Mouse (Mus musculus) erythroblast, adult 5-6 weeks (primary cell): ENCODE measurements around the gene Nck2. TPM values are rescaled to one million over a fixed set of nuclear protein-coding genes. Genes with fewer than 3 reads are reported as not detected.
"Not testable (repeated sequence)": the region's sequence is repeated elsewhere in the genome, so short reads cannot be mapped to it uniquely, and the experiment has no call there.

Experiments
- ATAC-seq: replicated peaks from 2 replicates; pipeline ENCODE4 v1.8.0; 2016; ENCODE audit warnings: moderate number of reproducible peaks, mild to moderate bottlenecking, moderate TSS enrichment, inconsistent platforms; ENCODE audit not compliant: poor library complexity, low FRiP score, severe bottlenecking
- total RNA-seq, 2 experiments: library from RNA; stranded (forward) in 1 of 2; stranded (reverse) in 1 of 2; fragments of 150-400 nt in 1 of 2; fragments of 200-764, 138-1000 nt in 1 of 2; gene quantifications; 2 replicates each; pipeline versions ENCODE4 v1.2.3 to v1.2.4; 2015 to 2017; ENCODE audit warnings: low replicate concordance in 2 of 2

Nck2 gene
- total RNA-seq, 2 experiments from 2014 or later, result 0.77 to 2.4 TPM

DNA sequence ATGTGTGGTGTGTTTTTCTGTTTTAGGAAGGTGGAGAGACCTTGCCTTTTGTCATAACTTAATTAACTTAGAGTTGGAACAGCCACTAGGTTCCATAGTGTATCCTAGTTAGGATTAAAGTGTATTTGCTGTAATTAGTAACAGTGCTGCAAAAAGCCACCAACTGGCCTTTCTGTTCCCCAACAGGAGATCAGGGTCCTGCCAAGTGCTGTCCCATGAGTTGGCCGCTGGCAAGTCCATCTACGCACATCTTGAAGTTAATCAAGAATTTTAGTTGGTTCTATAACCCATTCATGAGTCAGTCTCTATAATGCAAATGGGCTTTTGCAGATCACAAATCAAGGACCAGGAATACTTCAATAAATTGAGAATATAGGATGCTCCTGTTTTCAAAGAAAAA is 83.9 kb downstream of the Nck2 start:
- no peak for ATAC-seq

- ATAC-seq, result no peak
Measured at GRCm38 (mm10) chr1:43529086-43529485, 84.7 kb downstream of the Nck2 start.

- no peak for ATAC-seq
Measured at GRCm38 (mm10) chr1:43530295-43531020, 86.1 kb downstream of the Nck2 start.

DNA sequence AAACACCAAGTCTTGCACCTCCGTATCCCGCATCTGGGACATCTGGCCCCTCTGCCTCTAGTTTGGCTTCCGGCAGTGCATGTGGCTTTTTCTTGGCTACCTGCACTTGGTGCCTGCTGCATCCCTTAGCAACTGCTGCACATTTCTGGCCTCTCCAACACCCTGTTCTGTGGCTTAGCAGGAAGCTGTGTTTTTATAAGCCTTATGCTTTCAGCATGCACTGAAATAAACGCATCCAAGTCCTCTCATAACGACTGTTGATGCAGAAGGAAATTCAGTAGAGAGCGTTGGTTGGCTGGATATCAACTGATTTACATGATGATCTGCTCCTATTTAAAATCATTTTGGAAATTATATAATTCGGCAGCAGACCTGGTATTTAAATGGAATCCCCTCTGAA is 86.9 kb downstream of the Nck2 start:
- ATAC-seq, result no peak

- ATAC-seq, result no peak
Measured at GRCm38 (mm10) chr1:43532279-43532678, 87.9 kb downstream of the Nck2 start.

DNA sequence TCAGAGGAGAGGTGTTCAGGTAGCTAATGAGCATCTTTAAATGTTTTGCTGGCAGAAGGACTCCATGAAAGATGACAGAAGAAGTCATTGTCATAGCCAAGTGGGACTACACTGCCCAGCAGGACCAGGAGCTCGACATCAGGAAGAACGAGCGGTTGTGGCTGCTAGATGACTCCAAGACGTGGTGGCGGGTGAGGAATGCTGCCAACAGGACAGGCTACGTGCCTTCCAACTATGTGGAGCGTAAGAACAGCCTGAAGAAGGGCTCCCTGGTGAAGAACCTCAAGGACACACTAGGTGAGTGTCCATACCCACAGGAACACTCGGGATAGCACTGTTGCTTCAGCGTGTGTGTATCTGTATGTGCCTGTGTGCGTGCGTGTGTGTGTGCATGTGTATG is 89.1 kb downstream of the Nck2 start:
- ATAC-seq, result 0 out of 2 replicates have a peak, but pooled peaks have one; percentile 19

DNA sequence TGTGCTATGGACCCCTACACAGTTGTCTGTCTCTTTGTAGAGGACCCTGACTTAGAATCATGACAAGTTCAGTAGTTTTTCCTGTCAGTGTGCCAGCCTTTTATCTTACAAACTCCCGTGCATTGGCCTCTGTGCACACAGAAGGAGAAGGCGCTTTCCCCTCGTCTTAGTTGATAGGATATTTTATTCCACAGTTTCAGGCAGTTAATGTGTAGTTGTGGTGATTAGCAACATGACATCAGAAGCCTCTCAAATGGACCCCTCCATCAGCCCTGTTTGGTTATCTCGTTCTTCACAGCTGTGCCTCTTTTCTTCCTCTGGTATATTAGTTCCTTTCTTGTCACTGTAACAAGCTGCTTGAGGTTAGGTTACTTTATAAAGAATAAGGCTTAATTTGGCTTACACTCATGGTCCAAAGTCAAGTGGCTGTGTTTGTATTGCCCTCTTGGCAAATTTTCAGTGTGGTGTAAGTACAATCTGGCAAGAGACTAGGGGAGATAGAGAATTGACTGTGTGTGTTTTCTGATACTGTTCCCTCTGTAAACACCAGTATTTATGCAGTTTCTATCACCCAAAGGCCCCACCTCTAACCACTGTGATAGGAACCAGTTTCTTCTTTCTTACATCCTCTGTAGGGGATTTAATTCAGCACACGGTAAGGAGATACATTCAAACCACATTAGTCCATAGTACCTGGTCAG is 89.8 kb downstream of the Nck2 start:
- ATAC-seq, result no peak

DNA sequence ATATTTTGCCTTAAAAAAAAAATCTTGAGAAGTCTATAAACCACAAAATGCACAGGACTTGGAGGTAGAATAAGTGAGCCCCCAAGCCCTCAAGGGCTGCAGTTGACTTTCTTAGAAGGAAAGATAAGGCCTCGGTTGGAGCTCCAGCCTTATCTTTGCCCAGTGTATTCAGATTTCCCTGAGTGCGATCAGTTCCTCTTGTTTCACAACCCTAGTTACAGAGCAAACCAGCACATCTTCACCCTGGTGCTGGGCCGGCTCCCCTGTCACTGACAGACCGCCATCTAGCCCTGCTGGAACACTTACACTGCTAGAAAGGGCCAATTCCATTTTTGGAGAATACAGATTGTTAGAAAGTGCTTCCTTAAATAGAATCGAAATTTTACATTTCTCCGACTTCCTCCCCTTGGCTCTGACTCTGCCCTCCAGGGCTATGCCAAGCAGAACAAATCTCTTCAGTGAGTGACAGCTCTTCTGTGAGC is 91.2 kb downstream of the Nck2 start:
- ATAC-seq, result no peak

- no peak for ATAC-seq
Measured at GRCm38 (mm10) chr1:43536266-43536665, 91.9 kb downstream of the Nck2 start.

- ATAC-seq, result no peak
Measured at GRCm38 (mm10) chr1:43537021-43537420, 92.6 kb downstream of the Nck2 start.

- ATAC-seq, result no peak
Measured at GRCm38 (mm10) chr1:43537496-43537895, 93.1 kb downstream of the Nck2 start.

DNA sequence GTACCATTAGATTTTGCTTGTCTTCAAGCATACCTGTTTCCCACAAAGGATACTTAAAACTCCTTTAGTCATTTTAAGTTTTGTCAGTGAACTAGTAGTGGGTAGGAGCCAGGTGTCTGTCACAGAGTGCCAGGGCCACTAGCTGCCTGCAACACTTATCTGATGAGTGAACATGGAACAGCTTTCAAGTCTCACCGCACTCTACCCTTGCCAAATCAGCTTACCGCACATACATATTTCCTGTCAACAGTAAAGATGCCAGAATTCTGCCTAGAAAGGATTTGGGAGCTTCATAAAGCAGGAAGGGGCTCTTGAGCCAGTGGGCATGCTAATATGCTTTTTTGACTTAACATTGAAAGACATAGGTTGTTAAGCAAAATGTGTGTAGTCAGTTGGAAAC is 94.3 kb downstream of the Nck2 start:
- ATAC-seq, result no peak

DNA sequence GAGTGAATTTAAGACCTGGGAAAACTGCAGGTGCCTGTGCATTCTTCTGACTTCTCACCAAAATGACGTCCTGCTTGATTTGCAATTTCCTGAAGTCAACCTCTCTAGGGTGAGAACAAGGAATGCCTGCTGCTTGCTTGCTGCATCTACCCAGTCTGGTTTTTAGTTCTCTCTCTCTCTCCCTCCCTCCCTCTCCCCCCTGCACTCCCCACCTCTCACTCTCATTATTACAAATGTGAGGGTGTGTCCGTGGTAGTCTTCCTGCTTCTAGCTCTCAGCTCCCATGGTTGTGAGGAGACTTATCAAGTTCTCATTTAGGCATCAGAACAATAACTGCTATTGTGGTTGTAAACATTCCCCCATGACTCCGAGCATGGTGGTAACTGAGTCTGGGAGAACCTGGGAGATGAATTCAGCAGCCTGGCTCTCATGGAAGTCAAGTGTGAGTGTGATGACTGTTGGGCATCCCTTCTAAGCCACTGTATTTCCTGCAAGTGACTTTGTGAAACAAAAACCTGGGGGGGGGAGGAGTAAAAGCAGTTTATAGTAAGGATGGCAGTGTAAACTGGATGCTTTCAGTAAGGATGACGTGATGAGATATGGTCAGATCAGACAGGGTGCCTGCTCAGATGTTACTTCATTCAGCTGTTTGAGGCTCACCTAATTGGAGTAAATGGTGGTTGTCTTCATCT is 95.5 kb downstream of the Nck2 start:
- ATAC-seq, result no peak

- no peak for ATAC-seq
Measured at GRCm38 (mm10) chr1:43542339-43542738, 98.0 kb downstream of the Nck2 start.

- ATAC-seq, result peak; percentile 60
Measured at GRCm38 (mm10) chr1:43547644-43548043, 103.3 kb downstream of the Nck2 start.

- ATAC-seq, result no peak
Measured at GRCm38 (mm10) chr1:43548749-43549148, 104.4 kb downstream of the Nck2 start.

GRCm38 (mm10) chr1:43550525-43550924 is 106.1 kb downstream of the Nck2 start:
- ATAC-seq, result no peak

GRCm38 (mm10) chr1:43553989-43554679 is 109.8 kb downstream of the Nck2 start:
- ATAC-seq, result not testable (repeated sequence)

GRCm38 (mm10) chr1:43555222-43555974 is 111.0 kb downstream of the Nck2 start:
- no peak for ATAC-seq
